Mouse (Mus musculus) liver, embryonic 14.5 days (tissue): ENCODE results near the gene Gtf2ird1. TPM values are rescaled to one million over a fixed set of nuclear protein-coding genes. Genes with fewer than 3 reads are reported as not detected.

Source experiments
- ATAC-seq: fragments of 200-750 bp; cut with Nextera tagmentation; 2 replicates; pipeline ENCODE4 v1.8.0; 2017; ENCODE audit warnings: moderate number of reproducible peaks, mild to moderate bottlenecking, moderate library complexity; ENCODE audit not compliant: insufficient read depth
- DNase-seq, 3 experiments: peaks; one replicate each; pipeline ENCODE4 v3.0.0-alpha.2; 2012 to 2013; ENCODE audit warnings: low read depth in 3 of 3, low spot score in 3 of 3
- H3K27ac ChIP-seq: fragments of 300-500 bp; sonication (generic); 2 replicates; pipeline ENCODE4 v1.5.1; 2014; ENCODE audit warnings: moderate library complexity, mild to moderate bottlenecking, control low read depth, inconsistent platforms
- H3K27me3 ChIP-seq: fragments of 300-500 bp; sonication (generic); 2 replicates; pipeline ENCODE4 v1.6.1; 2014; ENCODE audit warnings: mild to moderate bottlenecking, low read length, moderate library complexity; ENCODE audit not compliant: control insufficient read depth, insufficient read depth
- H3K36me3 ChIP-seq: fragments of 300-500 bp; sonication (generic); replicated peaks from 2 replicates; pipeline ENCODE4 v1.6.1; 2014; ENCODE audit warnings: low read depth; ENCODE audit not compliant: control insufficient read depth, insufficient read depth
- H3K4me1 ChIP-seq, 2 experiments: fragments of 200-500 bp in 1 of 2; fragments of 300-500 bp in 1 of 2; sonication (generic) in 1 of 2; replicated peaks; 2 replicates each; pipeline ENCODE4 v1.6.1; 2012 to 2014; ENCODE audit warnings: antibody characterized with exemption in 1 of 2, inconsistent platforms in 1 of 2, low read length in 1 of 2; ENCODE audit not compliant: control insufficient read depth in 2 of 2, insufficient read depth in 2 of 2
- H3K4me2 ChIP-seq: fragments of 300-500 bp; sonication (generic); 2 replicates; pipeline ENCODE4 v1.6.1; 2014; ENCODE audit warnings: low read depth, mild to moderate bottlenecking, control low read depth, moderate library complexity
- H3K4me3 ChIP-seq, 2 experiments: fragments of 200-500 bp in 1 of 2; fragments of 300-500 bp in 1 of 2; sonication (generic) in 1 of 2; 2 replicates each; pipeline ENCODE4 v1.5.1; 2012 to 2014; ENCODE audit warnings: low read depth in 2 of 2, low read length in 2 of 2, mild to moderate bottlenecking in 2 of 2, control low read depth in 1 of 2, inconsistent platforms in 1 of 2, moderate library complexity in 1 of 2; ENCODE audit not compliant: insufficient read depth in 1 of 2
- H3K9ac ChIP-seq: fragments of 300-500 bp; sonication (generic); replicated peaks from 2 replicates; pipeline ENCODE4 v1.6.1; 2014; ENCODE audit warnings: mild to moderate bottlenecking, control low read depth, moderate library complexity
- H3K9me3 ChIP-seq: fragments of 300-500 bp; sonication (generic); 2 replicates; pipeline ENCODE4 v1.6.1; 2016; ENCODE audit warnings: low read length, mixed read lengths; ENCODE audit not compliant: control insufficient read depth
- CTCF ChIP-seq: IDR thresholded peaks from 2 replicates; pipeline ENCODE4 v1.5.1; 2016; ENCODE audit warnings: antibody characterized with exemption, low read depth, control low read depth
- EP300 ChIP-seq: IDR thresholded peaks from 2 replicates; pipeline ENCODE4 v1.6.1; 2016; ENCODE audit warnings: antibody characterized with exemption, low read depth
- WGBS: fragments of 180-500 bp; shearing (Covaris S2); extraction: QIAGEN DNeasy Blood & Tissue Kit; methylation state at CpG from one replicate; pipeline ENCODE4 v1.1.7; 2014; ENCODE audit not compliant: insufficient replicate concordance; 5-methylcytosine and 5-hydroxymethylcytosine counted together
- polyA plus RNA-seq, 2 experiments: library from polyadenylated mRNA; depleted of rRNA in 1 of 2; stranded (reverse) in 1 of 2; unstranded in 1 of 2; fragments of >200 nt; fragmentation: Nextera tagmentation in 1 of 2; extraction: Ambion mirVana in 1 of 2; gene quantifications; 2 replicates each; pipeline versions ENCODE4 v1.2.1 to v1.2.3; 2012 to 2014

The Gtf2ird1 gene
- 7.5 and 7.9 TPM in 2 replicates for polyA plus RNA-seq (2012; rRNA removed)
- 8.4 and 9.7 TPM in 2 replicates for polyA plus RNA-seq (2014; fragmentation: Nextera tagmentation; extraction: Ambion mirVana)

- DNase-seq (peak; percentile 43 to 51 (median 47)), ATAC-seq (peak; percentile 84)
- WGBS, result under 1% methylated on average over 44 of the region's 44 CpGs
- TF ChIP-seq EP300 (no peak), CTCF (no peak)
- Histone ChIP-seq H3K4me3 (peak within 1 kb of the TSS; percentile 65 to 81), H3K36me3 (no peaks in the 10 kb centered on the region), H3K4me2 (peak within 1 kb of the TSS; percentile 82), H3K4me1 (no peaks in the 10 kb centered on the region; a peak in 1 of 4 replicates), H3K9ac (peak within 1 kb of the TSS; percentile 78), H3K27me3 (no peaks in the 10 kb centered on the region), H3K27ac (no peak within 1 kb of the TSS), H3K9me3 (no peaks in the 10 kb centered on the region)
Observed at GRCm38 (mm10) chr5:134456503-134456962, at the start of gene Gtf2ird1. TSS of gene Gtf2ird1 (minus strand) at chr5:134456716.

- H3K36me3 ChIP-seq, result no peaks in the 10 kb centered on the region
- no peak for TF ChIP-seq EP300
- no peak for TF ChIP-seq CTCF
- no peak overlapping the region for H3K4me2 ChIP-seq
- no peak overlapping the region for H3K9ac ChIP-seq
- H3K4me1 ChIP-seq, result no peaks in the 10 kb centered on the region
- 63% methylated on average over 9 of the region's 9 CpGs for WGBS
- no peaks in the 10 kb centered on the region for H3K9me3 ChIP-seq
- no peak overlapping the region for H3K27ac ChIP-seq
- no peak overlapping the region for H3K4me3 ChIP-seq
- DNase-seq (no peak), ATAC-seq (no peak)
- no peaks in the 10 kb centered on the region for H3K27me3 ChIP-seq
Observed at GRCm38 (mm10) chr5:134505810-134506292, 49.3 kb upstream of the Gtf2ird1 start.

GRCm38 (mm10) chr5:134502591-134502990 lies 46.1 kb upstream of the Gtf2ird1 start:
- Histone ChIP-seq H3K36me3 (no peaks in the 10 kb centered on the region), H3K9ac (no peak overlapping the region), H3K27me3 (no peaks in the 10 kb centered on the region), H3K4me3 (no peak overlapping the region), H3K4me1 (no peaks in the 10 kb centered on the region), H3K9me3 (no peaks in the 10 kb centered on the region), H3K4me2 (no peak overlapping the region), H3K27ac (no peak overlapping the region)
- ATAC-seq (no peak), DNase-seq (no peak)
- 81% methylated on average over 18 of the region's 18 CpGs for WGBS
- TF ChIP-seq CTCF, result no peak

- Histone ChIP-seq H3K9ac (no peak overlapping the region), H3K27me3 (no peaks in the 10 kb centered on the region), H3K4me3 (no peak overlapping the region), H3K9me3 (no peaks in the 10 kb centered on the region), H3K36me3 (no peaks in the 10 kb centered on the region), H3K27ac (no peak overlapping the region), H3K4me2 (no peak overlapping the region), H3K4me1 (no peaks in the 10 kb centered on the region)
- no peak for TF ChIP-seq EP300
- peak; percentile 43 for TF ChIP-seq CTCF
- WGBS, result 69% methylated on average over 9 of the region's 9 CpGs
- ATAC-seq (no peak), DNase-seq (no peak)
Observed at GRCm38 (mm10) chr5:134501453-134501852, 44.9 kb upstream of the Gtf2ird1 start.

- no peaks in the 10 kb centered on the region for H3K27me3 ChIP-seq
- WGBS, result 65% methylated on average over 3 of the region's 3 CpGs
- H3K4me2 ChIP-seq, result no peak overlapping the region
- no peak overlapping the region for H3K27ac ChIP-seq
- no peak overlapping the region for H3K9ac ChIP-seq
- no peak overlapping the region for H3K4me3 ChIP-seq
- H3K36me3 ChIP-seq, result no peaks in the 10 kb centered on the region
- TF ChIP-seq CTCF (no peak), EP300 (no peak)
- DNase-seq (no peak), ATAC-seq (no peak)
- H3K9me3 ChIP-seq, result no peaks in the 10 kb centered on the region
- H3K4me1 ChIP-seq, result no peaks in the 10 kb centered on the region
Observed at GRCm38 (mm10) chr5:134500681-134501080, 44.2 kb upstream of the Gtf2ird1 start.
